Mouse (Mus musculus) ES-E14 (cell line): ENCODE data around the gene Dld. TPM values are rescaled to one million over a fixed set of nuclear protein-coding genes. Genes with fewer than 3 reads are reported as not detected.
A peak's percentile ranks its signal among the peaks of the same experiment; 100 is the strongest.

ENCODE experiments used
- DNase-seq: peaks from one replicate; pipeline ENCODE4 v3.0.0-alpha.2; 2013; ENCODE audit warnings: low read depth, low spot score
- H3K27ac ChIP-seq: 2 replicates; pipeline ENCODE4 v1.5.1; 2012; ENCODE audit warnings: low read depth, mild to moderate bottlenecking, low read length, moderate library complexity, mixed read lengths; ENCODE audit not compliant: poor library complexity, insufficient read depth, severe bottlenecking
- H3K36me3 ChIP-seq: 2 replicates; pipeline ENCODE4 v1.6.1; 2012; ENCODE audit warnings: mild to moderate bottlenecking, low read length, moderate library complexity, mixed read lengths; ENCODE audit not compliant: control insufficient read depth, poor library complexity, insufficient read depth, severe bottlenecking
- H3K4me1 ChIP-seq, 2 experiments: fragments of 150-350 bp in 1 of 2; sonication (generic) in 1 of 2; 2 replicates each; pipeline ENCODE4 v1.6.1; 2012; ENCODE audit warnings: low read length in 2 of 2, mild to moderate bottlenecking in 1 of 2, mixed read lengths in 1 of 2; ENCODE audit not compliant: control insufficient read depth in 2 of 2, insufficient read depth in 2 of 2, poor library complexity in 1 of 2
- H3K4me3 ChIP-seq, 2 experiments: fragments of 150-350 bp in 1 of 2; sonication (generic) in 1 of 2; 2 replicates each; pipeline ENCODE4 v1.5.1; 2012; ENCODE audit warnings: low read length in 2 of 2, low read depth in 1 of 2, mild to moderate bottlenecking in 1 of 2, mixed read lengths in 1 of 2; ENCODE audit not compliant: insufficient read depth in 1 of 2, poor library complexity in 1 of 2, severe bottlenecking in 1 of 2
- H3K9ac ChIP-seq: 2 replicates; pipeline ENCODE4 v1.6.1; 2012; ENCODE audit warnings: low read depth, mild to moderate bottlenecking, low read length, mixed read lengths; ENCODE audit not compliant: poor library complexity, insufficient read depth, severe bottlenecking
- H3K9me3 ChIP-seq: fragments of 150-350 bp; sonication (generic); 2 replicates; pipeline ENCODE4 v1.6.1; 2012; ENCODE audit warnings: low read depth, mild to moderate bottlenecking, low read length; ENCODE audit not compliant: control insufficient read depth, insufficient read depth
- CHD2 ChIP-seq: IDR thresholded peaks from 2 replicates; pipeline ENCODE4 v1.6.1; 2014; ENCODE audit warnings: mild to moderate bottlenecking, low read depth, low read length, inconsistent platforms
- HCFC1 ChIP-seq: IDR thresholded peaks from 2 replicates; pipeline ENCODE4 v1.6.1; 2012; ENCODE audit warnings: low read length, inconsistent platforms, borderline replicate concordance; ENCODE audit not compliant: insufficient read depth
- MAFK ChIP-seq: IDR thresholded peaks from 2 replicates; pipeline ENCODE4 v1.6.1; 2014; ENCODE audit warnings: mild to moderate bottlenecking, low read depth, low read length, inconsistent platforms; ENCODE audit not compliant: insufficient read depth
- ZC3H11A ChIP-seq: IDR thresholded peaks from 2 replicates; pipeline ENCODE4 v1.6.1; 2012; ENCODE audit warnings: low read depth, mild to moderate bottlenecking, inconsistent platforms, low read length, borderline replicate concordance
- ZNF384 ChIP-seq: IDR thresholded peaks from 2 replicates; pipeline ENCODE4 v1.6.1; 2012; ENCODE audit warnings: low read depth, low read length, inconsistent platforms
- in situ Hi-C, 2 experiments: fragments of 600-800 bp; cut with MboI; formaldehyde crosslinking; loops; one replicate each; pipeline ENCODE4 v1.15.1; 2025; ENCODE audit warnings: low sequenced_read_pairs in 2 of 2, inconsistent platforms in 1 of 2; ENCODE audit not compliant: unreplicated experiment in 2 of 2
- total RNA-seq: library from RNA; depleted of rRNA; stranded (reverse); fragments of 300-350 nt; gene quantifications from 2 replicates; pipeline ENCODE4 v1.2.3, GENCODE M21; 2012; rRNA removed

Gene Dld
- total RNA-seq, result 39.5 and 62.8 TPM in 2 replicates

- Histone ChIP-seq H3K9me3 (no peaks in the 10 kb centered on the region), H3K27ac (no peak within 1 kb of the TSS; the same call in 1 of the 2 replicates), H3K4me3 (peak within 1 kb of the TSS; percentile 74 to 91), H3K4me1 (0 out of 4 replicates have a peak, but pooled peaks cover 0 to 2% of the 10 kb centered on the region in 2 experiments), H3K9ac (peak within 1 kb of the TSS; percentile 86), H3K36me3 (no peaks in the 10 kb centered on the region)
- peak; percentile 89 for DNase-seq
- TF ChIP-seq HCFC1, result no peak
- no peak for TF ChIP-seq MAFK
- no peak for TF ChIP-seq CHD2
- no peak for TF ChIP-seq ZNF384
- in situ Hi-C loops, result no loop called here
Measured at GRCm38 (mm10) chr12:31350944-31351928, at the start of gene Dld. Gene Dld, minus strand, starts transcription at chr12:31351453.

GRCm38 (mm10) chr12:31400821-31401220 is 49.6 kb upstream of the Dld start:
- Histone ChIP-seq H3K4me1 (no peaks in the 10 kb centered on the region), H3K9ac (no peak overlapping the region), H3K36me3 (no peaks in the 10 kb centered on the region), H3K9me3 (no peaks in the 10 kb centered on the region), H3K27ac (no peak overlapping the region), H3K4me3 (no peak overlapping the region)
- no peak for TF ChIP-seq ZC3H11A
- no peak for TF ChIP-seq CHD2
- TF ChIP-seq ZNF384, result no peak
- TF ChIP-seq MAFK, result no peak
- no peak for TF ChIP-seq HCFC1
- DNase-seq, result no peak
- in situ Hi-C loops, result no loop called here

- H3K27ac ChIP-seq, result no peak overlapping the region
- no peaks in the 10 kb centered on the region for H3K9me3 ChIP-seq
- no peak for DNase-seq
- no peak overlapping the region for H3K9ac ChIP-seq
- in situ Hi-C loops, result no loop called here
- TF ChIP-seq MAFK (no peak), ZC3H11A (no peak), ZNF384 (no peak), CHD2 (no peak), HCFC1 (no peak)
- H3K36me3 ChIP-seq, result no peaks in the 10 kb centered on the region
- H3K4me3 ChIP-seq, result no peak overlapping the region
- H3K4me1 ChIP-seq, result no peaks in the 10 kb centered on the region
Measured at GRCm38 (mm10) chr12:31397709-31398108, 46.5 kb upstream of the Dld start.

- Histone ChIP-seq H3K27ac (no peak overlapping the region), H3K4me3 (no peak overlapping the region), H3K9ac (no peak overlapping the region), H3K36me3 (no peaks in the 10 kb centered on the region), H3K4me1 (no peaks in the 10 kb centered on the region), H3K9me3 (no peaks in the 10 kb centered on the region)
- no peak for TF ChIP-seq HCFC1
- no peak for TF ChIP-seq ZNF384
- no peak for TF ChIP-seq MAFK
- TF ChIP-seq ZC3H11A, result no peak
- no peak for TF ChIP-seq CHD2
- in situ Hi-C loops, result no loop called here
- DNase-seq, result no peak
Measured at GRCm38 (mm10) chr12:31395895-31396294, 44.6 kb upstream of the Dld start.
